Mouse (Mus musculus) MEL (cell line): ENCODE results near the gene Patz1. TPM values are rescaled to one million over a fixed set of nuclear protein-coding genes. Genes with fewer than 3 reads are reported as not detected.

Experiments
- DNase-seq: peaks from one replicate; pipeline ENCODE4 v3.0.0; 2011; ENCODE audit warnings: low read depth, low spot score
- H3K27ac ChIP-seq: 2 replicates; pipeline ENCODE4 v1.5.1; 2012; ENCODE audit warnings: low read depth, mild to moderate bottlenecking, control low read depth, low read length, moderate library complexity; ENCODE audit not compliant: control insufficient read depth
- H3K27me3 ChIP-seq, 2 experiments: fragments of 150-350 bp in 1 of 2; sonication (generic) in 1 of 2; 2 replicates each; pipeline ENCODE4 v1.6.1; 2012; ENCODE audit warnings: low read length in 2 of 2, mild to moderate bottlenecking in 2 of 2, improper control_type of control experiment in 1 of 2, moderate library complexity in 1 of 2; ENCODE audit not compliant: insufficient read depth in 2 of 2, control insufficient read depth in 1 of 2
- H3K36me3 ChIP-seq, 2 experiments: 2 replicates each; pipeline ENCODE4 v1.6.1; 2012 to 2014; ENCODE audit warnings: low read length in 2 of 2, improper control_type of control experiment in 1 of 2, inconsistent platforms in 1 of 2, mild to moderate bottlenecking in 1 of 2; ENCODE audit not compliant: insufficient read depth in 2 of 2, control insufficient read depth in 1 of 2
- H3K4me1 ChIP-seq, 2 experiments: fragments of 150-350 bp in 1 of 2; sonication (generic) in 1 of 2; 2 replicates each; pipeline ENCODE4 v1.6.1; 2012; ENCODE audit warnings: low read length in 2 of 2, improper control_type of control experiment in 1 of 2, mild to moderate bottlenecking in 1 of 2; ENCODE audit not compliant: insufficient read depth in 2 of 2, control insufficient read depth in 1 of 2
- H3K4me3 ChIP-seq, 2 experiments: fragments of 150-350 bp in 1 of 2; sonication (generic) in 1 of 2; 2 replicates each; pipeline ENCODE4 v1.5.1; 2012; ENCODE audit warnings: low read depth in 2 of 2, low read length in 2 of 2, mild to moderate bottlenecking in 2 of 2, moderate library complexity in 2 of 2, control low read depth in 1 of 2, improper control_type of control experiment in 1 of 2; ENCODE audit not compliant: control insufficient read depth in 1 of 2, insufficient read depth in 1 of 2
- H3K79me2 ChIP-seq: 2 replicates; pipeline ENCODE4 v1.6.1; 2012; ENCODE audit warnings: mild to moderate bottlenecking, low read length, moderate library complexity; ENCODE audit not compliant: control insufficient read depth, poor library complexity, insufficient read depth
- H3K9ac ChIP-seq: 2 replicates; pipeline ENCODE4 v1.6.1; 2012; ENCODE audit warnings: low read depth, mild to moderate bottlenecking, control low read depth, low read length, moderate library complexity; ENCODE audit not compliant: control insufficient read depth, poor library complexity, severe bottlenecking
- H3K9me3 ChIP-seq: fragments of 150-350 bp; sonication (generic); replicated peaks from 2 replicates; pipeline ENCODE4 v1.6.1; 2012; ENCODE audit warnings: mild to moderate bottlenecking, low read length, improper control_type of control experiment, moderate library complexity; ENCODE audit not compliant: insufficient read depth
- BHLHE40 ChIP-seq: IDR thresholded peaks from 2 replicates; pipeline ENCODE4 v1.6.1; 2012; ENCODE audit warnings: low read depth, mild to moderate bottlenecking, inconsistent platforms, low read length, improper control_type of control experiment, borderline replicate concordance
- CHD2 ChIP-seq: IDR thresholded peaks from 2 replicates; pipeline ENCODE4 v1.6.1; 2011; ENCODE audit warnings: low read length, improper control_type of control experiment
- ETS1 ChIP-seq: IDR thresholded peaks from 2 replicates; pipeline ENCODE4 v1.6.1; 2012; ENCODE audit warnings: low read depth, mild to moderate bottlenecking, inconsistent platforms, low read length, improper control_type of control experiment, moderate library complexity
- GATA1 ChIP-seq: IDR thresholded peaks from 2 replicates; pipeline ENCODE4 v1.6.1; 2011; ENCODE audit warnings: low read depth, low read length, improper control_type of control experiment
- HCFC1 ChIP-seq: IDR thresholded peaks from 2 replicates; pipeline ENCODE4 v1.6.1; 2012; ENCODE audit warnings: low read depth, mild to moderate bottlenecking, inconsistent platforms, low read length, improper control_type of control experiment, moderate library complexity
- JUND ChIP-seq: IDR thresholded peaks from 2 replicates; pipeline ENCODE4 v1.6.1; 2011; ENCODE audit warnings: low read depth, mild to moderate bottlenecking, improper control_type of control experiment, low read length
- KAT2A ChIP-seq: conservative IDR thresholded peaks from 2 replicates; pipeline ENCODE4 v1.6.1; 2012; ENCODE audit warnings: low read depth, low read length, improper control_type of control experiment, inconsistent platforms
- MAFK ChIP-seq: IDR thresholded peaks from 2 replicates; pipeline ENCODE4 v1.6.1; 2011; ENCODE audit warnings: low read depth, mild to moderate bottlenecking, low read length, improper control_type of control experiment, borderline replicate concordance
- MAX ChIP-seq: IDR thresholded peaks from 2 replicates; pipeline ENCODE4 v1.6.1; 2011; ENCODE audit warnings: low read length, improper control_type of control experiment
- MAZ ChIP-seq: IDR thresholded peaks from 2 replicates; pipeline ENCODE4 v1.6.1; 2012; ENCODE audit warnings: low read depth, mild to moderate bottlenecking, inconsistent platforms, low read length, improper control_type of control experiment
- MEF2A ChIP-seq: IDR thresholded peaks from 2 replicates; pipeline ENCODE4 v1.6.1; 2014; ENCODE audit warnings: low read depth, mild to moderate bottlenecking, inconsistent platforms, low read length, improper control_type of control experiment; ENCODE audit not compliant: poor library complexity, insufficient replicate concordance, severe bottlenecking; ENCODE audit errors: extremely low read depth
- MXI1 ChIP-seq: IDR thresholded peaks from 2 replicates; pipeline ENCODE4 v1.6.1; 2011; ENCODE audit warnings: mild to moderate bottlenecking, low read depth, low read length, improper control_type of control experiment
- MYB ChIP-seq: IDR thresholded peaks from 2 replicates; pipeline ENCODE4 v1.6.1; 2011; ENCODE audit warnings: mild to moderate bottlenecking, low read depth, low read length, improper control_type of control experiment
- MYC ChIP-seq: IDR thresholded peaks from 2 replicates; pipeline ENCODE4 v1.6.1; 2011; ENCODE audit warnings: low read depth, mild to moderate bottlenecking, low read length, improper control_type of control experiment, moderate library complexity
- NELFE ChIP-seq: IDR thresholded peaks from 2 replicates; pipeline ENCODE4 v1.6.1; 2011; ENCODE audit warnings: low read depth, low read length, improper control_type of control experiment
- POLR2AphosphoS5 ChIP-seq: IDR thresholded peaks from 2 replicates; pipeline ENCODE4 v1.6.1; 2012; ENCODE audit warnings: low read depth, borderline replicate concordance, mild to moderate bottlenecking, inconsistent platforms, low read length, moderate library complexity, mixed read lengths
- RAD21 ChIP-seq: IDR thresholded peaks from 2 replicates; pipeline ENCODE4 v1.6.1; 2011; ENCODE audit warnings: mild to moderate bottlenecking, low read depth, low read length, improper control_type of control experiment
- RCOR1 ChIP-seq: IDR thresholded peaks from 2 replicates; pipeline ENCODE4 v1.6.1; 2012; ENCODE audit warnings: low read depth, mild to moderate bottlenecking, inconsistent platforms, low read length, improper control_type of control experiment
- SIN3A ChIP-seq: IDR thresholded peaks from 2 replicates; pipeline ENCODE4 v1.6.1; 2012; ENCODE audit warnings: low read length, improper control_type of control experiment, inconsistent platforms
- SMC3 ChIP-seq: IDR thresholded peaks from 2 replicates; pipeline ENCODE4 v1.6.1; 2011; ENCODE audit warnings: low read depth, low read length, improper control_type of control experiment
- TAL1 ChIP-seq: IDR thresholded peaks from 2 replicates; pipeline ENCODE4 v1.6.1; 2012; ENCODE audit warnings: mild to moderate bottlenecking, inconsistent platforms, low read length, moderate library complexity, mixed read lengths
- TBP ChIP-seq: IDR thresholded peaks from 2 replicates; pipeline ENCODE4 v1.8.0; 2011; ENCODE audit warnings: low read depth, low read length, improper control_type of control experiment
- TCF12 ChIP-seq: IDR thresholded peaks from 2 replicates; pipeline ENCODE4 v1.6.1; 2014; ENCODE audit warnings: low read depth, mild to moderate bottlenecking, inconsistent platforms, low read length, improper control_type of control experiment, moderate library complexity
- UBTF ChIP-seq: IDR thresholded peaks from 2 replicates; pipeline ENCODE4 v1.6.1; 2012; ENCODE audit warnings: low read depth, mild to moderate bottlenecking, inconsistent platforms, low read length, improper control_type of control experiment, moderate library complexity, borderline replicate concordance; ENCODE audit not compliant: insufficient read depth
- USF1 ChIP-seq: IDR thresholded peaks from 2 replicates; pipeline ENCODE4 v1.6.1; 2014; ENCODE audit warnings: low read depth, mild to moderate bottlenecking, inconsistent platforms, low read length, improper control_type of control experiment, moderate library complexity
- USF2 ChIP-seq, 2 experiments: IDR thresholded peaks; 2 replicates each; pipeline ENCODE4 v1.6.1; 2011 to 2012; ENCODE audit warnings: improper control_type of control experiment in 2 of 2, low read length in 2 of 2, borderline replicate concordance in 1 of 2, inconsistent platforms in 1 of 2, low read depth in 1 of 2, mild to moderate bottlenecking in 1 of 2; ENCODE audit not compliant: insufficient read depth in 1 of 2
- ZC3H11A ChIP-seq: IDR thresholded peaks from 2 replicates; pipeline ENCODE4 v1.6.1; 2012; ENCODE audit warnings: low read depth, mild to moderate bottlenecking, inconsistent platforms, low read length, improper control_type of control experiment
- ZMIZ1 ChIP-seq: IDR thresholded peaks from 2 replicates; pipeline ENCODE4 v1.6.1; 2012; ENCODE audit warnings: low read depth, mild to moderate bottlenecking, inconsistent platforms, low read length, improper control_type of control experiment, moderate library complexity
- ZNF384 ChIP-seq: IDR thresholded peaks from 2 replicates; pipeline ENCODE4 v1.6.1; 2012; ENCODE audit warnings: low read depth, mild to moderate bottlenecking, inconsistent platforms, low read length, improper control_type of control experiment
- polyA plus RNA-seq, 2 experiments: library from polyadenylated mRNA; stranded (reverse) in 1 of 2; unstranded in 1 of 2; fragments of >175 nt in 1 of 2; fragments of >200 nt in 1 of 2; gene quantifications; 2 replicates each; pipeline versions ENCODE4 v1.2.1 to v1.2.4; 2012; ENCODE audit warnings: low replicate concordance in 2 of 2, low read depth in 1 of 2; ENCODE audit not compliant: insufficient read length in 2 of 2, insufficient read depth in 1 of 2, missing spikeins in 1 of 2
- total RNA-seq: library from RNA; depleted of rRNA; stranded (reverse); fragments of 300-350 nt; gene quantifications from 2 replicates; pipeline ENCODE4 v1.2.3, GENCODE M21; 2012

Gene Patz1
- total and polyA plus RNA-seq, 3 experiments: 63.1 to 63.5 TPM; not detected in 1

DNA sequence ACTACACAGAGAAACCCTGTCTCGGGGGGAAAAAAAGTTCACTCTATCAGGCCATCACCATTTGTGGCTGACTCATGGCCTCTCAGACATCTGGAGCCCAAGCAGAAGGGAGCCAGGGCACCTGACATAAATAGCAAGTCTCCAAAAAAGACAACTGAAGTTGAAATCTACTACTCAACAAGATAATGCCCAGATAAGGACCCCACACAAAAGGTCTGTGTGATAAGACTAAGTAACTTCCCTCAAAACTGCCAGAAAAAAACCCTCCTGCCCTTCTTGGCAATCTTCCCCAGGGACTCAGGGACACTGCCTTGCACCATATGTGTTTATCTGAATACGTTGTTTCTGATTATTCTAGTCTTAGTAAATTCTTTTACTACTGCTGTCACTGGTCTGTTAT is 8.9 kb upstream of the Patz1 start (continued):
- TF ChIP-seq USF1 (peak; percentile 68), CHD2 (no peak), MXI1 (peak; percentile 65; the same call in 1 of the 2 replicates), NELFE (no peak), ZNF384 (peak; percentile 92), MYB (peak; percentile 70), SIN3A (peak; percentile 87), MAFK (peak; percentile 69; the same call in 1 of the 2 replicates), ZC3H11A (no peak), TAL1 (peak; percentile 49), JUND (no peak), ZMIZ1 (no peak), POLR2AphosphoS5 (no peak), KAT2A (no peak), TBP (no peak), USF2 (IDR thresholded peaks at IDR 0.05; ENCODE audit: borderline replicate concordance in 1 of 2, insufficient read depth in 1 of 2, low read depth in 1 of 2, low read length in 2 of 2) (no peak), BHLHE40 (peak; percentile 69; the same call in 1 of the 2 replicates), HCFC1 (peak; percentile 62; the same call in 1 of the 2 replicates), MAZ (peak; percentile 60), UBTF (no peak)

GRCm38 (mm10) chr11:3282887-3283286 is 5.8 kb upstream of the Patz1 start:
- no peak overlapping the region for H3K9ac ChIP-seq
- H3K79me2 ChIP-seq: no peaks in the 10 kb centered on the region
- H3K27ac ChIP-seq: no peak overlapping the region
- peaks cover 0 to 7% of the 10 kb centered on the region in 2 experiments; a peak in 2 of 4 replicates for H3K36me3 ChIP-seq
- TF ChIP-seq MEF2A: no peak
- no peak for TF ChIP-seq MAX
- TF ChIP-seq HCFC1: no peak
- no peak for TF ChIP-seq UBTF
- TF ChIP-seq MYC: no peak
- TF ChIP-seq TCF12: no peak
- TF ChIP-seq ETS1: no peak
- TF ChIP-seq RCOR1: no peak
- no peak for TF ChIP-seq USF1
- no peak for TF ChIP-seq SMC3
- TF ChIP-seq USF2 (IDR thresholded peaks at IDR 0.05; ENCODE audit: borderline replicate concordance in 1 of 2, insufficient read depth in 1 of 2, low read depth in 1 of 2, low read length in 2 of 2): no peak
- TF ChIP-seq GATA1: no peak
- no peak for TF ChIP-seq RAD21
- TF ChIP-seq, all 39 proteins: peak for 0
- peaks cover 0 to 9% of the 10 kb centered on the region in 2 experiments; a peak in 2 of 4 replicates for H3K4me1 ChIP-seq
- DNase-seq: no peak
- no peaks in the 10 kb centered on the region for H3K27me3 ChIP-seq
- no peak overlapping the region for H3K4me3 ChIP-seq
- H3K9me3 ChIP-seq: no peaks in the 10 kb centered on the region
